Mouse (Mus musculus): ENCODE data around the gene Wdfy3. TPM values are rescaled to one million over a fixed set of nuclear protein-coding genes. Genes with fewer than 3 reads are reported as not detected.
A peak's percentile ranks its signal among the peaks of the same experiment; 100 is the strongest.
"Not testable (repeated sequence)": the region's sequence is repeated elsewhere in the genome, so short reads cannot be mapped to it uniquely, and the experiment has no call there.

The Wdfy3 gene
- polyA plus RNA-seq (2016; fragmentation: Nextera tagmentation; extraction: Ambion mirVana): 17.0 and 17.2 TPM in 2 replicates

DNA sequence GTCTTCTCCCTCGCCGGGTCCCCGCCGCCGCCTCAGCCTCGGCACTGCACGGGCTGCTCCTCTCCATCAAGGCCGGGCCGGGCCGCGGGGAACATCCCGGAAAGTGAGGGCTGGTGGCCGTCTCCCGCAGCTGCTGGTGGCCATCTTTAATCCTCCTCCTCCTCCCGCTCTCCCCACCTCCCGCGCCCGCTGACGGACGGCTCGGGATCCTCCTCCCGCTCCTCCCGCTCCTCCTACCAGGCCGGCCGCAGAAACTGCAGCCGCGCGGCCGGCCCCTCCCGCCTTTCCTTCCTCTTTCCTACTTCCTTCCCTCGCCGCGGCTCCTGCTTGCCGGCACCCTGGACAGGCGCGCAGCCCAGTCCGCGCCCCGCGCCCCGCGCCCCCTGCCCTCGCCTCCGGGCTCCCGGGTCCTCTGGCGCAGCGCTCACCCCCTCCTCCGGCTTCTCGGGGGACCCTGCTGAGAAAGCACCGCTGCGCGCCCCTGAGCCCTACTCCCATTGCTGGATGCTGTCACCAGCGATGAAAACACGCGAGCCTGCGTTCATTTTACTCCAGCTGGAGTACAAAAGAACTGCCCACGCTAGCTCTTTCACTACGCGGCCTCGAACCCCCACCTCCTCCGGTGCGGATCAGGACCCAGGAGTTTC lies at the start of gene Wdfy3:
TSS of gene Wdfy3 (minus strand) at position 155 of the 647 bp plus-strand sequence.
- no peaks in the 10 kb centered on the region for H3K9me3 ChIP-seq
- peak within 1 kb of the TSS; percentile 100 for H3K27ac ChIP-seq (replicated peaks)
- WGBS: under 1% methylated on average over 62 of the region's 62 CpGs
- H3K4me1 ChIP-seq: peaks cover 47% of the 10 kb centered on the region
- H3K4me3 ChIP-seq: peak within 1 kb of the TSS; percentile 95
- peak; percentile 92 for DNase-seq (ENCODE audit: low spot score)
- H3K27me3 ChIP-seq (replicated peaks; ENCODE audit: low read depth, poor library complexity, severe bottlenecking): no peaks in the 10 kb centered on the region
- H3K36me3 ChIP-seq (replicated peaks): peaks cover 28% of the 10 kb centered on the region

DNA sequence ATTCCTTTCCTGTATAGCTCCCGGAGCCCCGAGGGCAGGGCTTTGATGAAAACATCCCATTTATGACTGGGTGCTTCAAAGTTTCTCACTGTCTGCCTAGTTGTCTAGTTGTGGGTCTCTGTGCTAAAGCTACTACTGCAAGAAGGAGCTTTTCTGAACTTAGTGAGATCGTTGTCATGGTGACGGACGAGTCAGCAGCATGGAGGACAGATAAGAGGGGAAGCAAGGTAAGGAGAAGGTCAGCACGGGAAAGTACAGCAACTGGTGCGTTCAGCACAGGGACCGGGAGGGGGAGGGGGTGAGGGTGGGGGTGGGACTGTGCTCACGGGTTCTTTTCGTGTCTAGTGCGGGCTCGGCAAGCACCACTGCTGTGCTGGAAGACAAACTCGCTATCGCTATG lies 43.3 kb upstream of the Wdfy3 start:
- Histone ChIP-seq H3K9me3 (no peaks in the 10 kb centered on the region), H3K27me3 (replicated peaks; ENCODE audit: low read depth, poor library complexity, severe bottlenecking) (no peaks in the 10 kb centered on the region), H3K27ac (replicated peaks) (no peak overlapping the region), H3K4me3 (no peak overlapping the region), H3K4me1 (peaks cover 12% of the 10 kb centered on the region), H3K36me3 (replicated peaks) (no peaks in the 10 kb centered on the region)
- 68% methylated on average over 14 of the region's 14 CpGs for WGBS
- DNase-seq (ENCODE audit: low spot score): peak; percentile 27

GRCm38 (mm10) chr5:102112034-102112433 lies 42.3 kb upstream of the Wdfy3 start:
- peaks cover 12% of the 10 kb centered on the region for H3K4me1 ChIP-seq
- H3K36me3 ChIP-seq (replicated peaks): no peaks in the 10 kb centered on the region
- WGBS: 83% methylated on average over 7 of the region's 7 CpGs
- H3K4me3 ChIP-seq: no peak overlapping the region
- no peak for DNase-seq (ENCODE audit: low spot score)
- H3K9me3 ChIP-seq: no peaks in the 10 kb centered on the region
- no peaks in the 10 kb centered on the region for H3K27me3 ChIP-seq (replicated peaks; ENCODE audit: low read depth, poor library complexity, severe bottlenecking)
- H3K27ac ChIP-seq (replicated peaks): no peak overlapping the region

- Histone ChIP-seq H3K27me3 (replicated peaks; ENCODE audit: low read depth, poor library complexity, severe bottlenecking) (no peaks in the 10 kb centered on the region), H3K36me3 (replicated peaks) (no peaks in the 10 kb centered on the region), H3K4me3 (no peak overlapping the region), H3K4me1 (peaks cover 12% of the 10 kb centered on the region), H3K27ac (replicated peaks) (no peak overlapping the region), H3K9me3 (no peaks in the 10 kb centered on the region)
- WGBS: 83% methylated on average over 7 of the region's 7 CpGs
- no peak for DNase-seq (ENCODE audit: low spot score)
These were observed 40.3 kb upstream of the Wdfy3 start for GRCm38 (mm10) chr5:102110031-102110430.

DNA sequence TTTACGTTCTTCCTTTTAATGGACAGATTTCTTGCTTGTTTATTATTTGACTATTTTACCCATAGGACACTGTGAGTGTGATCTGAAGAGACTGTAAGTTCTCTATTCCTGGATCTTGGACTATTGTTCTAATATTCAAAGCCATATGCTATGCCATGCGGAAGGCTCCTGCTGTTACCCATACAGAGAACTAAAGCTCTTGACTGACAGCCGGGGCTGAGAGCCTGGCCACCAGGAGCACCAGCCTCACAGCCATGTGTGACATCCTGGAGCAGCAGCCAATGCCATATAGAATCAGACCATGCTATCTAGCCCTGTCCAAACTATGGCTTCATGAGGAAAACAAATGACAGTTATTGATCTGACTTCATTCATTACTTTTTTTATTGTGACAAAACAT lies 36.2 kb upstream of the Wdfy3 start:
- 86% methylated on average over 3 of the region's 3 CpGs for WGBS
- H3K27ac ChIP-seq (replicated peaks): no peak overlapping the region
- H3K4me3 ChIP-seq: no peak overlapping the region

DNA sequence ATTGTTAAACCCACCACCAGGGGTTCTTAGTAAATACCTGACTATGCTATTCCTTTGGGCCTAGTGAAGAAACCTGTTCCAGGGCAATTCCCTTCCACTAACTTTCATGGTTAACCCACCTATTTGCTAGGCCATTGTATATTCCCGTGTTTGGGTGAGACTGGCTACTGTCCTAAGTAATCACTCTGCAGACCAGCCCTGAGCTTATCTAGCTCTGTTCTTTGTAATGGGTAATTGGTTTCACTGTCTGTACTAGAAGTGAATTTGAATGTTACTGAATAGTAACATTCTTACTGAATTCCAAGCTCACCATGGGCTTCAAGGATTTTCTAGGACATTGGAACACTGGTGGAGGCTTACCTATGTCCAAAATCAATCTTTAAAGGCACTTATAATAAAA lies 32.1 kb upstream of the Wdfy3 start:
- not testable (repeated sequence) for DNase-seq (ENCODE audit: low spot score); H3K27me3 ChIP-seq (replicated peaks; ENCODE audit: low read depth, poor library complexity, severe bottlenecking); H3K4me3 ChIP-seq; H3K9me3 ChIP-seq; H3K36me3 ChIP-seq (replicated peaks); H3K27ac ChIP-seq (replicated peaks)
- peaks cover 15% of the 10 kb centered on the region for H3K4me1 ChIP-seq
- WGBS: 95% methylated on average over 1 of the region's 1 CpGs

More for the DNA sequence above, 36.2 kb upstream of the Wdfy3 start:
- DNase-seq (ENCODE audit: low spot score): no peak
- Histone ChIP-seq H3K4me1 (peaks cover 3% of the 10 kb centered on the region), H3K36me3 (replicated peaks) (no peaks in the 10 kb centered on the region), H3K27me3 (replicated peaks; ENCODE audit: low read depth, poor library complexity, severe bottlenecking) (no peaks in the 10 kb centered on the region), H3K9me3 (no peaks in the 10 kb centered on the region)

GRCm38 (mm10) chr5:102100246-102101241 lies 30.8 kb upstream of the Wdfy3 start:
- peaks cover 15% of the 10 kb centered on the region for H3K4me1 ChIP-seq
- no peaks in the 10 kb centered on the region for H3K9me3 ChIP-seq
- no peaks in the 10 kb centered on the region for H3K36me3 ChIP-seq (replicated peaks)
- H3K4me3 ChIP-seq: 0 out of 2 replicates have a peak overlapping the region, but pooled peaks have one; percentile 5
- 49% methylated on average over 21 of the region's 21 CpGs for WGBS
- DNase-seq (ENCODE audit: low spot score): no peak
- no peaks in the 10 kb centered on the region for H3K27me3 ChIP-seq (replicated peaks; ENCODE audit: low read depth, poor library complexity, severe bottlenecking)
- peak overlapping the region; percentile 40; the same call in 1 of the 2 replicates for H3K27ac ChIP-seq (replicated peaks)

DNA sequence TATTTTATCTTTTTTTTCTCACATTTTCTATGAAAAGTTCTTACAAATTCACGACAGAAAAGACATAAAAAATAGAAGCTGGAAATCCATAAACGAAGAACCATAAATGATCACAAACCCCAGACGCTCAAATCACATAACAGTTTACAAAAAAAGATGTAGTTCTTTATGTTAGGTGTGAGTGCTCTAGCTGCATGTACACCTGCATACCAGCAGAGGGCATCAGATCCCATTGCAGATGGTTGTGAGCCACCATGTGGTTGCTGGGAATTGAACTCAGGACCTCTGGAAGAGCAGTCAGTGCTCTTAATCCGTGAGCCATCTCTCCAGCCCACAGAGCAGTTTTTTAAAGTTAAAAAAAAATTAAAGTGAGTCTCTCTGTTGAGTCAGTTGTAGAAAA lies 25.9 kb upstream of the Wdfy3 start:
- no peak for DNase-seq (ENCODE audit: low spot score)
- WGBS: 82% methylated on average over 4 of the region's 4 CpGs
- no peak overlapping the region for H3K27ac ChIP-seq (replicated peaks)

GRCm38 (mm10) chr5:102090686-102091085 lies 21.0 kb upstream of the Wdfy3 start:
- Histone ChIP-seq H3K36me3 (replicated peaks) (no peaks in the 10 kb centered on the region), H3K27ac (replicated peaks) (no peak overlapping the region)
- 85% methylated on average over 3 of the region's 3 CpGs for WGBS

More for the DNA sequence above, 25.9 kb upstream of the Wdfy3 start:
- Histone ChIP-seq H3K36me3 (replicated peaks) (no peaks in the 10 kb centered on the region), H3K9me3 (no peaks in the 10 kb centered on the region), H3K4me1 (peaks cover 8% of the 10 kb centered on the region), H3K4me3 (no peak overlapping the region), H3K27me3 (replicated peaks; ENCODE audit: low read depth, poor library complexity, severe bottlenecking) (no peaks in the 10 kb centered on the region)

GRCm38 (mm10) chr5:102084737-102085705 lies 15.3 kb upstream of the Wdfy3 start:
- 61% methylated on average over 18 of the region's 18 CpGs for WGBS
- Histone ChIP-seq H3K27ac (replicated peaks) (no peak overlapping the region), H3K9me3 (no peaks in the 10 kb centered on the region), H3K4me3 (no peak overlapping the region), H3K36me3 (replicated peaks) (no peaks in the 10 kb centered on the region), H3K4me1 (peaks cover 6% of the 10 kb centered on the region; the same call in 1 of the 2 replicates), H3K27me3 (replicated peaks; ENCODE audit: low read depth, poor library complexity, severe bottlenecking) (no peaks in the 10 kb centered on the region)
- DNase-seq (ENCODE audit: low spot score): no peak

More at GRCm38 (mm10) chr5:102090686-102091085, 21.0 kb upstream of the Wdfy3 start:
- no peak for DNase-seq (ENCODE audit: low spot score)
- H3K9me3 ChIP-seq: no peaks in the 10 kb centered on the region
- H3K4me1 ChIP-seq: no peaks in the 10 kb centered on the region
- H3K4me3 ChIP-seq: no peak overlapping the region
- H3K27me3 ChIP-seq (replicated peaks; ENCODE audit: low read depth, poor library complexity, severe bottlenecking): no peaks in the 10 kb centered on the region

- 0% methylated on average over 1 of the region's 1 CpGs for WGBS
- no peaks in the 10 kb centered on the region for H3K36me3 ChIP-seq (replicated peaks)
- peaks cover 27% of the 10 kb centered on the region for H3K4me1 ChIP-seq
- no peaks in the 10 kb centered on the region for H3K9me3 ChIP-seq
- DNase-seq (ENCODE audit: low spot score): peak; percentile 64
- no peaks in the 10 kb centered on the region for H3K27me3 ChIP-seq (replicated peaks; ENCODE audit: low read depth, poor library complexity, severe bottlenecking)
- H3K27ac ChIP-seq (replicated peaks): no peak overlapping the region
- H3K4me3 ChIP-seq: no peak overlapping the region
These were observed 4.4 kb upstream of the Wdfy3 start for GRCm38 (mm10) chr5:102074086-102074485.

DNA sequence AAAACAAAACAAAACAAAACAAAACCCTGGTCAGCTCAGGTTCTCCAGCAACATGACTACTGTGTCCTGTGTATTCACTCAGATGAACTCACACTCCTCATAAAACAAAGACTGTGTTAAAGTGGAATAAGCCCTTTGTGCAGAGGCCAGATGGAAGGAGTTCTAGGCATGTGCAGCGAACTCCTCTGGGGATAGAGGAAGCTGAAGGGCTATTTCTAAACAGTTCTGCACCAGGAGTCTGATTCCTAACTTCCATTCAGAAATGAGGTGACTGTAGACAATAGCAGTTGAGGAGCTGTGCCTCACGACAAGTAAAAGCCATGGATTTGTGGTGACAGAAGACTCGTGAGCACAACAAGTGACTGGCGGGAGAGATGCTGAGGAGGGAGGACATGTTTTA lies 2.3 kb upstream of the Wdfy3 start:
- Histone ChIP-seq H3K27ac (replicated peaks) (peak overlapping the region; percentile 21), H3K4me3 (0 out of 2 replicates have a peak overlapping the region, but pooled peaks have one; percentile 13), H3K27me3 (replicated peaks; ENCODE audit: low read depth, poor library complexity, severe bottlenecking) (no peaks in the 10 kb centered on the region), H3K4me1 (peaks cover 44% of the 10 kb centered on the region), H3K36me3 (replicated peaks) (peaks cover 8% of the 10 kb centered on the region), H3K9me3 (no peaks in the 10 kb centered on the region)
- WGBS: 41% methylated on average over 4 of the region's 4 CpGs
- no peak for DNase-seq (ENCODE audit: low spot score)
